Mouse (Mus musculus): ENCODE measurements around the gene Asb7. TPM values are rescaled to one million over a fixed set of nuclear protein-coding genes. Genes with fewer than 3 reads are reported as not detected.

Asb7 gene
- polyA plus RNA-seq, 1 experiment: 45.6 TPM

DNA sequence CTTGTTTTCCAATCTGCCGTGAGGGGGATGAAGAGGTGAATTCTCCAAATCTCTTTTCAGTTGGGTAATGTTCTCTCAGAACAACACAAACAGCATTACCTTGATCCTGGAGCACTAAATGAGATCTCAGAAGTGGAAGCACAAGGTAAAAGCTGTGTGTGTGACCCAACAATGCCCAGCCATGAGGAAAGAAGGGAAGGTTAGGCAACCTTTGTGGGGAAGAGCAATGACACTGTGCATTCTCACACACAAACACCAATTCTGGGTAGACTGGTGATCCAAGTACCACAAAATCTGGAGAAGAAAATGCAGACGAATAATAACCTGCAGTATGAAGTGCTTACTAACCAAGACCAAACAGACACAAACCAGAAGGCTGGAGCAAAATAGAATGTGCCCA, 13.6 kb downstream of the Asb7 start:
- TF ChIP-seq GATA1 (IDR thresholded peaks at IDR 0.05; ENCODE audit: low read length): no peak

DNA sequence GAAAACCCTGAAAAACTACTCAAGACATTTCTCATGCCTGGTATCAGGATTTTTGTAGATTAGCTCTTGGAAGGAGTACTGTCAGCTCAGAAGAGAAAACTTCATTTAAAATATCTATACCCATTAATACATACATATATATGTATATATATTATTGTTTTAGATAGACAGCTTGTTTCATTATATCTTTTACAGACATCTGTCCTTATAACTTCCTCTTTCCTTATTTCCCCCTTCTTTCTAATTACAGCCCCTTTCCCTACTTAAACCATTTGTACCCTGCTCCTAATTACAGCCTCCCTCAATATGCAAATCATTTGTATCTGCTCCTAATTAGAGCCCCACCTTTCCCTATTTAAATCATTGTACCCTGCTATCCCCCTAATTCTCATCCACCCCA, 22.3 kb downstream of the Asb7 start:
- TF ChIP-seq GATA1 (IDR thresholded peaks at IDR 0.05; ENCODE audit: low read length): no peak

DNA sequence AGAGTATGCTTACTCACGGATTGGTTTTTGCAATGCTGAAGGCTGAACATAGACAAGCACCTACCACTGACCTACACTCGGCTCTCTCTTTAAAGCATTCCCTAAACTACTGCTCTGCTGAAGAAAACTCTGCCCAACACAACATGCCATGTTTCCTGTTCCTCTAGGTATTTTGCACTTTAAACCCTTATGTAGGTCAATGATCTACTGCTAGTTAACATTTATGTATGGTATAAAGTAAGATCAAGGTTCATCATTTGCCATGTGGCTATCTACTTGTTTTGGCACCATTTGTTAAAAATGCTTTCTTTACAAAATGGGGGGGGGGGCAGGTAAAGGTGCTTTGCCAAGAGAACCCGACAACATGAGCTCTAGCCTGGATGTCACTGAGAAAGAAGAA, 25.8 kb downstream of the Asb7 start:
- TF ChIP-seq GATA1 (IDR thresholded peaks at IDR 0.05; ENCODE audit: low read length): no peak

DNA sequence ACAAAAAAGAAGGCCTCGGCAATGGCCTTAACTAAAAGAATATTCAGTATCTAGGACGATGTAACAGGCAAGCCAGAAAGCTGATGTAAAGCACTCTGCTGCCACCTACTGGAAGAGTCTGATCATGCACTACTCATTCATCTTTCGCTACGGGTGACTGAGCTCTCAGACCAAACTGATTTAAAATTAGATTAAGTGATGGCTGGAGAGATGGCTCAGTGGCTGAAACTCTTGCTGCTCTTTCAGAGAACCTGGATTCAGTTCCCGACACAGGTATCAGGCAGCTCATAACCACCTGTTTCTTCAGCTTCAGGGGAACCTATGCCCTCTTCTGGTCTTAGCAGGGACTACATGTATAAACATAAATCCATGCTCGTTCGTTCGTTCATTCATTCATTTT, 27.8 kb downstream of the Asb7 start:
- no peak for TF ChIP-seq GATA1 (IDR thresholded peaks at IDR 0.05; ENCODE audit: low read length)

DNA sequence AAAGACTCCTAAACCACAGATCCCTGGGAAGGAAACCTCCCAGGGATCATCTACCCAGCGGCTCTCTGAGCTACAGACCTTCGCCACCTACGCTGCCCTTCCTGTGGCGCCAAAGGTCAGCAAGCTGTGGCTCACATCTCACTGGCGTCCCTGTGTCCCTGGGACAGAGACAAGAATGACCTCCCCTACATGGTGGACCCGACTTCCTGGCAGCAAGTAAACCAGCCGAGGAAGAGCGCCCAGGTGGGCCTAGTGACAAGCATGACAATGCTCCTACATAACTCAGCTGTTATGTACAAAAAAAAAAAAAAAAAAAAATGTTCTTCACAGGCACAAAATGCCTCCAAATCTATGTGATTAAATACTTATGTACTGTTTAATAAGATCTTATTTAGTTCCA, 28.4 kb downstream of the Asb7 start:
- TF ChIP-seq GATA1 (IDR thresholded peaks at IDR 0.05; ENCODE audit: low read length): no peak

DNA sequence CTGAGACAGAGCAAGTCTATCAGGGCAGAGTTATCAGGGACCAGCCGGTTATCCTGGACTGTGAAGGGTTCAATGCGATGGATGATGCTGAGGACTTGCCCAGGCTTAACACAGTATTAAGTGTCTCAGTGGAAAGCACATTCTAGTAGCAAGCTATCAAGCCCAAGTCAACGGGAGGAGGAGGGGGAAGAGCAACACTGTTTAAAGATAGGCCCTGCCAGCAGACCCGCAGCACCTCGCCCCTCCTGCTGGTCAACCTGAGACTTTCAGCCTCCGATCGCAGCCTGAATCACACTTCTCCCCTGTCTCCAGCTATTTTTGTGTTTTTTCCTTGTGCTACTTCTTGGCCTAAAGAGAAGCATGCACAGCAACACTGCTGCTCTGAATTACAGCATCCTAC, 29.1 kb downstream of the Asb7 start:
- TF ChIP-seq GATA1 (IDR thresholded peaks at IDR 0.05; ENCODE audit: low read length): no peak

DNA sequence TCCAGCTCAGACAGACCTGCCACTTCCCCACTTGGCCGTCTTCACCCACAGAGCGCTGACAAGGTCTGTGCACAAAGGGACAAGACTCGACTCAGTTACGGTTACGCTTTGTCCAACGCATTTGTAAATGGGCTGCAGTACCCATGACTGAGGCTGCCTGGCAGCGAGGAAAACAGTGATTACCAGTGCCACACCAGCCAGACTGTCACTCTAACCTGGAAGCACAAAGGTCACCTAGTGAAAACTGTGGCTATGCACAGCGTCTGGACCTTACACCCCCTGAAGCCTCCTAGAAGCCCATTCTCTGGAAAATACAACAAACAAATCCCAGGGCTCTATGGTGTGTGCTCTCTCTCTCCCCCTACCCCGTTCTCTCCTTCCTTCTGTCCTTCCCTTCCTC, 33.9 kb downstream of the Asb7 start:
- TF ChIP-seq GATA1 (IDR thresholded peaks at IDR 0.05; ENCODE audit: low read length): no peak

DNA sequence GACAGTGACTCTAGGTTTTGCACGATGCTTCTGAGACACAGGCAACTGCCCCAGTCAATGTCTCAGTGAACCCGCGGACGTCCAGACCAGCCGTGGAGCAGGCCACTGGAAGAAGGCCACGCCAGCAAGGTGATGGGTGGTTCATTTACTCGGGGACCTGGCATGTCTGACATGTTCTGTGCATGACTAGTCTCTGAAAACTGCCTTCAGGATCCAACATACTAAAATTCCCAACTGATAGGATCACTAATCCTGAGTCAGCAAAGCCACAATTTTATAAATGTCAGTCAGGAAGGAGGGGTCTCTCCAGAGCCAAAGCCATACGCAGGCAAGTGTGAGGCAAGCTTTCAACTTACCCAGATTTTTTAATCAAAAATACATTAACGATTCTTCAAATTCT, 35.8 kb downstream of the Asb7 start:
- no peak for TF ChIP-seq GATA1 (IDR thresholded peaks at IDR 0.05; ENCODE audit: low read length)

DNA sequence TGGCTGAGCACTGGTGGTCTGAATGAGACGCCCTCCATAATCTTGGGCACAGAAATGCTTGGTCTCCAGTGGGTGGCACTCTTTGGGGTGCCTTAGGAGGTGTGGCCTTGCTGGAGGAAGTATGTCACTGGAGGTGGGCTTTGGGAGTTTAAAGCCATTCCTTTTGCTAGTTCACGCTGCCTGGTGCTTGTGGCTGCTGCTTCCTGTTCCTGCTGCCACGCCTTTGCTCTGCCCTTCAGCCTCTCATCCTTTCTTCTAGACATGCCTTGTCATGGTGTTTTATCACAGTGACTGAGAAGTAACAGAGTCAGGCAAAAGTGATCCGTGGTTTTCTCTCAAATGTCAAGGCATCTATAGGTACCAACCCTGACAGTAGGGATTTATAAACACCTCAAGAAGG, 37.2 kb downstream of the Asb7 start:
- TF ChIP-seq GATA1 (IDR thresholded peaks at IDR 0.05; ENCODE audit: low read length): no peak

DNA sequence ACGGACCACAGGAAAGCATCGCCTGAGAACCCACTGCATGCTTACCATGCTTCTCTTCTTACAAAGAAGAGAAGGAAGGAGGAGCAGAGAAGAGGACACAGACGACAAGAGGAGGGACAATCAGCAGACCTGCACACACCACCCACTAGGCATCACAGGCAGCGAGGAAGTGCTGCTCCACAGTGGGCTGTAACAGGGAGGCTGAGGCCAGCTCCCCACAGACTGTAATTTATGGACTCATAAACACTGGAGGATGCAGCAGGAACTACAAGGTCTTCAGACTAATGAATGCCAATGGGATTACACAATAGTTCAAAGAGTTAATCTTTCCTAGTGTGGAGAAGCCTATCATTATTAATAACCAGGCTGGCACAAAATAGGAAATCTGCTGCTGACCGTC, 38.5 kb downstream of the Asb7 start:
- no peak for TF ChIP-seq GATA1 (IDR thresholded peaks at IDR 0.05; ENCODE audit: low read length)

DNA sequence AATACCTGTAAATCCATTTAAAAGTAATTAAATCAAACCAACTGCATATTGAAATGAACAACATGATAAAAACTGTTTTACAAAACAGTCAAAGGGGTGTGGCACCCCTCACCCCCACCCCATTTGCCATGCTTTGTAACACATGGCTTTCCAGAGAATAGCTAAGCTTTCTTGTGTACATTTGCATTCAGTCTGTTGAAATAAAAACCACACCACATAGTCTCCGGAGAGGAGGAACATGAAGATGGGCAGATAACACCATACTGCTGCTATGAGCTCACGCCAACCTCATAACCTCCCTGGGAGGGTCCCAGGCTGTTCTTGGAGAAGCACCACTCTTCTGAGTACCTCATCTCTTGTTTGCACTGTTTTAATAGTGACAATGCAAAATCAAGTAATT, 40.2 kb downstream of the Asb7 start:
- TF ChIP-seq GATA1 (IDR thresholded peaks at IDR 0.05; ENCODE audit: low read length): no peak

DNA sequence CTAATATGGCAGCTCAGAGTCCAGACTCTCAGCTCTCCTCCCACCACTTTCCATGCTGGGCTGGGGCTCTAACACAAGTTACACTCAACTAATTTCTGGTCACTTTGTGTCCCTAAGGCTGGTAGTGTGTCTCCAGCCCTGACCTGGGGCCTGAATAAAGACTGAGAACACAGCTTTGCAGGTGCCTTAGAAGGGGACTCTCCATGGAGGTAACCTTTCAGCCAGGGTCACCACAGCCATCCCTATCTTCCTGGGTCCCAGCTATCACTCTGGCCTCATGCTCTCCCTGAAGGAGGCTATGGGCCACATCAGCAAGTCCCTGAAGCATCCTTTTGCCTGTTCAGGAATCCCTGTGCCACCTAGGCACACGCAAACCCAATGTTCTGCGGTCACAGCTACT, 43.7 kb downstream of the Asb7 start:
- no peak for TF ChIP-seq GATA1 (IDR thresholded peaks at IDR 0.05; ENCODE audit: low read length)

DNA sequence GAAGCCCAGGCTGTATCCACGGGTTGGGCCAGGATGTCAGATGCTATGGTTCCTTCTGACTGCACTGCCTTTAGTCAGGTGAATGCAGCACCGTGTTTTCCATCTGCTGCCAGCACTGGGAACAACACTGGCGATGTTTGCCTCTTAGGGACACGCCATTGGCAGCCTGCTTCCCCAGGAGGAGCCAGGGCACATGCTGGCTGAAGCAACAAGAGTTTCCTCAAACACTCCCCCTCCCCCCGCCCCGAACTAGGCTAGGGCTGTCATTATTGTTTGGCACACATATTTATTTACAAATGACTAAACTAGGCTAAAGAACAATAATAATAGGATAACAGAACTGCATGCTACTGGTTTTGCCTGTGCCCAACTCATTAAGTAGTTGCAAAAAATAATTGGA, 56.0 kb downstream of the Asb7 start:
- TF ChIP-seq GATA1 (IDR thresholded peaks at IDR 0.05; ENCODE audit: low read length): no peak

DNA sequence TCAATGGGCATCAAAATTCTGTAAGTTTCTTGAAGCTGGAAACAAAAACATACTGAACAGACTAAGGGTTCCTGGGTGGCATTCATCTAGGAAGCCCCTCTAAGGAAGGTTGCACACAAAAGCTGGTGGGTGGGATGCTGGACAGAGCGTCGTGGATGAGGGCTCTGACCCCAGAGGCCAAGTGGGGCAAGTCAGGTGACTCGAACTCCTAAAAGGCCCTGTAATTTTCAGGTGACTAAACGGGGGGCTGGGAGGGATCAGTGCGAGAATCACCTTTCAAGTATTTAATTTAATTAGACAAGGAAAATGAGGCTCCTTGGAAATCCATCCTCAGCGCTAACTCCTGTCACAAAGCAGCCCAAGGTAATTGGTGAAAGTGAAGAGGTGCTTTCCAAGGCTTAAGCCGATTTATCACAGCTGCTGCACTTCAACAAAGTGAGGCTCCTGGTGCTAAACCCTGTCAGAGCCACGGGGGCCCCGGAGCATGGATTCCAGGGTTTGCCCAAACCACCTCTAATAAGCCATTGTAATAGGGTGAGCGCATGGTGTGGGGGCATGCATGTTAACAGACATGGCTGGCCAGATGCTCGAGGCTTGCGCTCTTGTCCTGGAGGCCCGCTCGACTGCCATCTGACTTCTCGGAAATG, 59.1 kb downstream of the Asb7 start:
- TF ChIP-seq GATA1 (IDR thresholded peaks at IDR 0.05; ENCODE audit: low read length): no peak

DNA sequence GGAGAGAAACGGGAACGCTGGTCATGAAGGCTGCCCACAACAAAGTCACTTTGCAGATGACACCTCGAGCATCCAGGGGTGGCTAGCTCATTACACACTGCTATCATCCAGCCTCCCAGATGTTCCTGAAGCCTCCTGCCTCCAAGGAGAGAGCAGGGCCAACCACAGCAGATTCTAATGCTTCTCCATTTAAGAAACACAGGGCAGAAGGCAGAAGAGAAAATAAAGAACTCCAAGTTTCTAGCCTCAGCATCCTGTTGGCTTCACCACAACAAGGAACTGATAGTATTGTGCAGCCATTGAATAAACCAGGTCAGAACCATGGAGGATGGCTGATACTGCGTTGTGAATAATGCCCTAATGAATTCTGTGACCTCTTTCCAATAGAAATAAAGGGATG, 60.0 kb downstream of the Asb7 start:
- TF ChIP-seq GATA1 (IDR thresholded peaks at IDR 0.05; ENCODE audit: low read length): no peak

DNA sequence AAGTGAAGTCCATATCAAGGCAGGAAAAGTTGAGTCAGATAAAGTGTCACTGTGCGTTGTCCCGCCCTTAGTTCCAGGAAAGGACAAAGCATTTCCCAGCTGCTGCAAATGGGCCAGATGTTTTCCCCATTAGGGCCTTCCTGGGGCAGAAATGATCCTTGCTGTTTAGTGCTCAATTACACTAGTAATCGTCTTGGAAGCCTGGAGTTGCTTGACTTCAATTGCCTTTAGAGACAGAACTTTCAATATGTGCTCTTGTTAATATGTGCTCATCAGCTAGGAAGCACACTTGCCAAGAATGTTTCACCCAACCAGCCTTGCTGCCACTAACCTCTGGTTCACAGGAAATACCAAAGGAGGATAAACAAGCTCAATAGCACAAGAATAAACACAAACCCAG, 66.0 kb downstream of the Asb7 start:
- no peak for TF ChIP-seq GATA1 (IDR thresholded peaks at IDR 0.05; ENCODE audit: low read length)

DNA sequence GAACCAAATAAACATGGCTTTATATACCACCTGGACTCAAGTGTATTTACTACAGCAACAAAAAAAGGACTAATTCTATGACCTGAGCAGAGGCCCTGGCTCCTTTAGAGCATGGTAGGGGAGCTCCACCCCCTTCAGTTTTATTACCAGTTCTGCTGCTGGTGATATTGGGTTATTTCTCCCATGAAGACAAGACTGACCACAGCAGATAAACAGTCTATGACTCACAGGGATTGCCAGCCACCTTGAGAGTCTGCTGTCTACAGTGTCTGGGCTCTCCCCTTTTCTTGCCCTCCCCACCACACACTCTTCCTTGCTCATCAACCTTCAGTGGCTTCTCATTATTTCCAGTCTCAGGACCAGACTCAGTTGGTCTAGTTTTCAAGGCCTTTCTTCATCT, 87.5 kb downstream of the Asb7 start:
- no peak for TF ChIP-seq GATA1 (IDR thresholded peaks at IDR 0.05; ENCODE audit: low read length)

Measured in G1E-ER4 (cell line).